9 mouse cellular contexts compared by ENCODE assay signal in the genomic region with DNA sequence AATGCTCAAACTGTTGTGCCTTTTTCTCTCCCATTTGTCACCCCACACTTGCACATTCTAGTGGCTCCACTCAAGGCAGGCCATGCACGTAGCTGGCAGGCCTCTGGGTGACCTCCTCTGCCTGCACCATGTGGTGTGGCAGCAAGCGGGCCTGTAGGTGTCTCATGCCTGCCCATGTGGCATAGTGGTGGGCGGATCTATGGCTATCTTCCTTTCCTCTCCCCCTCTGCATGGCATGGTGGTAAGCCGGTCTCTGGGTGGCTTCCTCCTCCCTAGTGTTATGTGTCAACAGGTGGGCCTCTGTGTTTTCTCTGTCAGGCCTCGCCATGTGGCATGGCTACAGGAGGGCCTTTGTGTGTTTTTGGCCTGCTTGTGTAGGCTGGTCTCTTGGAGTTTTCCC. TPM values are rescaled to one million over a fixed set of nuclear protein-coding genes. Genes with fewer than 3 reads are reported as not detected.
DNase-seq lines count a peak whose midpoint lies in the region; ATAC-seq and TF ChIP-seq lines count a peak whose summit lies in the region.
"Had no signal": no experiment of that assay in that cellular context is flagged by ENCODE, and none has a peak within 500 bp of the region (broad histone marks: within the 10 kb centered on the region; RNA-seq: fewer than 3 reads in every experiment).

No protein-coding gene starts in this region.

- no peak for DNase-seq in heart, adult 8-10 months (ENCODE audit: low spot score)
- DNase-seq in limb, embryonic 10.5 days (ENCODE audit: low spot score) = no peak
- no peak for DNase-seq in layer of hippocampus, postnatal 25 days (ENCODE audit: extremely low spot score in 1 of 2, low spot score in 1 of 2)
- DNase-seq: forebrain, postnatal 0 days had no signal

- H3K4me3 ChIP-seq in heart, embryonic 15.5 days = no peak overlapping the region
- H3K4me3 ChIP-seq in E14TG2a.4 (replicated peaks; ENCODE audit: low read length) = peak overlapping the region; percentile 48
- no peak overlapping the region for H3K4me3 ChIP-seq in limb, embryonic 10.5 days
- H3K4me3 ChIP-seq: hindbrain, embryonic 12.5 days had no signal

- no peak overlapping the region for H3K9ac ChIP-seq in heart, embryonic 15.5 days
- H3K9ac ChIP-seq: forebrain, postnatal 0 days; hindbrain, embryonic 12.5 days had no signal

- no peak for TF ChIP-seq CTCF in E14TG2a.4 (conservative IDR thresholded peaks at IDR 0.05; ENCODE audit: low read length)

- H3K27me3 ChIP-seq in heart, embryonic 15.5 days = no peaks in the 10 kb centered on the region
- no peaks in the 10 kb centered on the region for H3K27me3 ChIP-seq in E14TG2a.4 (ENCODE audit: insufficient read depth, low read length)
- H3K27me3 ChIP-seq in limb, embryonic 10.5 days (ENCODE audit: low read depth, poor library complexity, severe bottlenecking) = no peaks in the 10 kb centered on the region
- H3K27me3 ChIP-seq: hindbrain, embryonic 12.5 days had no signal

- peak; percentile 36; the same call in 1 of the 2 replicates for ATAC-seq in heart, embryonic 15.5 days (replicated peaks; ENCODE audit: insufficient number of reproducible peaks, insufficient read depth, low FRiP score, low read depth)
- peak; percentile 23; the same call in 1 of the 2 replicates for ATAC-seq in common myeloid progenitor, adult 5-6 weeks (replicated peaks; ENCODE audit: low read depth, poor library complexity, severe bottlenecking)
- no peak for ATAC-seq in activated CD4-positive, CD25-positive, alpha-beta regulatory T cell, adult 4 months

- 41% methylated on average over 5 of the region's 5 CpGs for WGBS in heart, embryonic 15.5 days
- WGBS in limb, embryonic 10.5 days = 83% methylated on average over 5 of the region's 5 CpGs

- H3K9me3 ChIP-seq in heart, embryonic 15.5 days (replicated peaks) = no peaks in the 10 kb centered on the region
- no peaks in the 10 kb centered on the region for H3K9me3 ChIP-seq in E14TG2a.4 (ENCODE audit: low read length)
- no peaks in the 10 kb centered on the region for H3K9me3 ChIP-seq in limb, embryonic 10.5 days (replicated peaks)
- H3K9me3 ChIP-seq: hindbrain, embryonic 12.5 days had no signal

- H3K36me3 ChIP-seq in heart, embryonic 15.5 days = no peaks in the 10 kb centered on the region
- no peaks in the 10 kb centered on the region for H3K36me3 ChIP-seq in E14TG2a.4 (ENCODE audit: insufficient read depth, low read length)
- H3K36me3 ChIP-seq in limb, embryonic 10.5 days = no peaks in the 10 kb centered on the region
- H3K36me3 ChIP-seq: hindbrain, embryonic 12.5 days had no signal

- peaks cover 40% of the 10 kb centered on the region for H3K4me1 ChIP-seq in heart, embryonic 15.5 days (replicated peaks)
- H3K4me1 ChIP-seq in E14TG2a.4 (replicated peaks; ENCODE audit: low read depth, low read length) = peaks cover 81% of the 10 kb centered on the region
- H3K4me1 ChIP-seq in limb, embryonic 10.5 days = peaks cover 52% of the 10 kb centered on the region

- no peak overlapping the region for H3K4me2 ChIP-seq in heart, embryonic 15.5 days
- H3K4me2 ChIP-seq: hindbrain, embryonic 12.5 days had no signal

- H3K27ac ChIP-seq in heart, embryonic 15.5 days = peak overlapping the region; percentile 17; the same call in 1 of the 2 replicates
- peak overlapping the region; percentile 74 for H3K27ac ChIP-seq in limb, embryonic 10.5 days
- H3K27ac ChIP-seq: hindbrain, embryonic 12.5 days had no signal

RNA-seq across cellular contexts. Expression of a gene that starts 6.5 kb away (rescaled TPM):
- 450 and 481 TPM in 2 replicates for polyA plus RNA-seq in heart, embryonic 15.5 days (2015; fragmentation: Nextera tagmentation; extraction: Ambion mirVana)
- 100 to 1,000 TPM; 344 to 366 (median 354) TPM for total RNA-seq in heart, adult 8-10 months (2022)
- 328 and 339 TPM in 2 replicates for total RNA-seq in common myeloid progenitor, adult 5-6 weeks (2017)
- 565 and 690 TPM in 2 replicates for polyA plus RNA-seq in limb, embryonic 10.5 days (2016; fragmentation: Nextera tagmentation; extraction: Ambion mirVana)
- 1 to 10 TPM; 1.2 to 1.3 TPM for polyA plus RNA-seq in activated CD4-positive, CD25-positive, alpha-beta regulatory T cell, adult 4 months (2017; shearing (Covaris generic))
- total RNA-seq in layer of hippocampus, postnatal 25 days (2021) = 100 to 1,000 TPM; 297 to 304 TPM
